Mouse (Mus musculus): ENCODE measurements around the gene Ebpl.

Gene Ebpl

GRCm38 (mm10) chr14:61360131-61360980 lies at the start of gene Ebpl:
TSS of gene Ebpl (minus strand) at chr14:61360439.
- DNase-seq (ENCODE audit: low read depth, low spot score): peak; percentile 94

DNA sequence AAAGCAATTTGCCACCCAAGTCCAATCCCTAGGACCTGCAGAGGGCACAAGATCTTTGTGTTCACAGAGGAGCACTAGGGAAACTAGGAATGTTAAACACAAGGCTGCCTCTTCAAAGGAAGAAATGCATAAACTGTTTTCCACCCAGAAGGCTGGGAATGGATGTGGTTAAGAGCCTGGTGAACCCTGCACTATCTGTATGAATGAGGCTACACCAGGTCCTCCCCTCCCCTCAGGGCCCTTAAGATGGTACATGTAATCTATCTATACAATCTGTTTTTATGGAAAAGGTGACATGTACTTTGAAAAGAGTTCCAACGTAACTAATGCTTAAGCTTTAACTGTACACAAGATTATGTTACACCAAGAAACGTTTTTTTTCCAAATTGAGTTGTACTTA lies 49.8 kb upstream of the Ebpl start:
- no peak for DNase-seq (ENCODE audit: low read depth, low spot score)

- DNase-seq (ENCODE audit: low read depth, low spot score): no peak
Observed at GRCm38 (mm10) chr14:61407055-61407454, 46.8 kb upstream of the Ebpl start.

DNA sequence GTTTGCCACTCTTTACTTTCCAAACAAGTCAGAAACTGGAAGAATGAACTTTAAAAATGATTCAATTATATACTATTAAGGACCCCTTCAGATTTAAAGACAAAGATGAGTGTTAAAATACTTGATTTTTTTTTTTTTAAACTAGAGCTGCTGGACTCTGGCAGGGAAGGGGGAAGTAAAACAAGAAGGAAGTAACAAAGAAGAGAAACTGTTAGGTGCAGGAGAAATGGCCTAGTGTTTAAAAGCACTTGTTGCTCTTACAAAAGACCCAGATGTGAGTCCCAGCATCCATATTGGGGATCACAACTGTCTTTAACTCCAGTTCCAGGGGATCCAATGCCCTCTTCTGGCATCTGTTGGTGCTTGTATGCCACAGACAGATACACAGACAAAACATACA lies 45.5 kb upstream of the Ebpl start:
- peak; percentile 53 for DNase-seq (ENCODE audit: low read depth, low spot score)

DNA sequence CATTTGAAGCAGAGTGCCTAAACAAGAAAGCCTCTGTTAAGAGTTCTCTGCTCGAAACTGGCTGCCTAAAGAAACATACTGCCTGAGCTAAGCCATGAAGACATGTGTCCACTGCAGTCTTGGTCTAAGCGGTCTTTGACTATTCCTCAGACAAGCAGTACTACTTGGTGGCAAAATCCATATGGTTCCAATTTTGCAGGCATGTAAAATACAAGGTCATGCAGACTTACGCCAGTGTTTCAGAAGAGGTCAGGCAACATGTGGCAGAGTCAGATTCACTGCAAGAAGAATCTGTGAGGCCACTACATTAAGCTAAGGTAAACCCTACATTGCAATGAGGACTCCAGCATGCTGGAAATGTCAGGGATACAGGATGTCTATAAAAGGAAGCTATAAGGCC lies 44.7 kb upstream of the Ebpl start:
- DNase-seq (ENCODE audit: low read depth, low spot score): no peak

DNA sequence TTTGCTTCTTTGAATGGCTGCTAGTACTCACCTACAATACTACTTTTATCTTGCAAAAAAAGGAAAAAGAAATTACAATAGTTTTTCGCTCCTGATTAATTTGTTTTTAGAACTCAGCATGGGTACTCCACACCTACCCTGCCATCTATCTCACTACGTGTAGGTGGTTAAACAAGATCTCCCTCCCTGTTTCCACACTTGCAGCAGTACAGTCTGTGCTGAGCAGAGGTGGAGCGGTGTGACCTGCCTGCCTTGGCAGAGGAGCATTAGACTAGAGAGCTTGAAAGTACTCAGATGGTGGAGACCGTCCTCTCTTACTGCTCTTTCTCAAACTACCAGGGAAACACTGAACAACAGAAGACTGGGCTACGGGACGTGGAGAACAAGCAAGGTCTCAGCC lies 34.5 kb upstream of the Ebpl start:
- no peak for DNase-seq (ENCODE audit: low read depth, low spot score)

- DNase-seq (ENCODE audit: low read depth, low spot score): no peak
Observed at GRCm38 (mm10) chr14:61390586-61390985, 30.3 kb upstream of the Ebpl start.

DNA sequence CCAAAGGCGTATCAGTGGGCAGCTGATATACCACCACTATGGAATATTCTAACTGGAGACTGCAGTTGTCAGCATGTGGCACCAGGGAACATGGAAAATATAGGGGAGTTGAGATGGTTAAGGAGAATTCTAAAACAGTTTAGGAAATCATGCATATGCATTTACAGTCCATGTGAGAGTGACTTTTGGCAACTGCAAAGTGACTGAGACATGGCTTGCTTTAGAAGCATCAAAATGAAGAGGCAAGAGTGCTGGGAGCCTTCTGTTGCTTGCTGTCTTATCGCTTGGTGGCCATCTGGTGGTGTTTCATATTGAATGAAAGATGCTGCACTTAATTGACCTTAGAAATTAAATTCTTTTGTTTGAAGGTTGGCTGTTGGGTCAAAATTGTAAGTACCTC lies 7.1 kb upstream of the Ebpl start:
- DNase-seq (ENCODE audit: low read depth, low spot score): no peak

- no peak for DNase-seq (ENCODE audit: low read depth, low spot score)
Observed at GRCm38 (mm10) chr14:61364656-61365055, 4.4 kb upstream of the Ebpl start.

DNA sequence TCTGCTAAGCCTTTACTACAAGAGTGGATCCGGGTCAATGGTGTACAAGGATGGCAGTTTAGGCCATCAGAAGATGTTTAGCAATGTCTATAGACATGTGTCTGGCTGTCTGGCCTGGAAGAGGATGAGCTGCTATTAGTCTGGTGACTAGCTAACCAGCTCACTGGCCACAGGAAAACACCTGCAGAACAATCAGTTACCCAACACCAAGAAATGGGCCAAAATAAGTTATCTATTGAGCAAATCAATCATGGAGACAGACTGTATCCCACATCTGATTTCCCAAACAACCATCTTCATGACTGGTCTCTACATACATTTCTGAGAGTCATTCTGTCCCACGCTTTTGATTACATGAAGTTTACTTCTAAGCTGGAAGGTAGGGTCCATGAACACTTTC lies 3.5 kb upstream of the Ebpl start:
- no peak for DNase-seq (ENCODE audit: low read depth, low spot score)

DNA sequence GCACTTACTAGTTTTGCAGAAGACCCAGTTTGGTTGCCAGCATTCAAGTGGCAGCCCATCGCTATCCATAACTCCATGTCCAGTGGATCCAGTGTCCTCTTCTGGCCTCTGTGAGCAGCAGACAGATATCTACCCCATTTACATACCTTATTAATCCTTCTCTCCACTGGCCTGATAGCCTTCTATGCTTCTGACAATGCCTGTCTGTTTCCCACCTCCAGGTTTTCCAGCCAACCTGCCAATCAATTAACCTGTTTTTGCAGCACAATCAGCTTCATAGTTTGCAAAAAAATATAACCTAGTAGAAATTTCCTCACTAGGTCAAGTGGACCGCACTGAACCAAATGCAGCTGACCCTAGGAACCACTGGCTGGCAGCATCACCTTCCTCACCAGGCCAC lies 2.0 kb upstream of the Ebpl start:
- no peak for DNase-seq (ENCODE audit: low read depth, low spot score)

DNA sequence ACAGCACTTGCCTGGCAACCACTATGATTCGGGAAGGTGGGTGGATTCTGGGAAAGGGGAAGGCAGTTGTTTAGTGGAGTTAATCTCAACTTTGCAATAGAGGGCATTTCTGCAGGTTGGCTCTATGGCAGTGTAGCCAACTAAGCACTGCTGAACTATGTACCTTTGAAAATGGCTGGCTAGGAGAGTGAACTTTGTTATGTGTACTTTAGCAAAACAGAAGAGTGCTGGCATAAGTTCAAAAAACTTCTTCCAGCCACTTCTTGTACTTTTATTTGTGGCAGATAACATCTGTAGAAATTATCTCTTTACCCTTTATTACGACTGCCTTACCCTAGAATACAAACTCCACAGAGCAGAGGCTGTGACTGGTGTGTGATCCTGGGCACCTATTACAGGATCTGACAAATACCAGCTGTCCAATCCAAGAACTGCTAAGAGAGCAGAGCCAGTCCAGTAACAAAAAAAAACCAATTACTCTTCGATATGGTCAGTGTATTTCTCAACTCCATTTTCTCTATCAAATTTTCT lies 807 bp upstream of the Ebpl start:
- DNase-seq (ENCODE audit: low read depth, low spot score): no peak

- no peak for DNase-seq (ENCODE audit: low read depth, low spot score)
Observed at GRCm38 (mm10) chr14:61354251-61355235, 5.7 kb downstream of the Ebpl start.

GRCm38 (mm10) chr14:61350808-61351207 lies 9.4 kb downstream of the Ebpl start:
- DNase-seq (ENCODE audit: low read depth, low spot score): no peak

DNA sequence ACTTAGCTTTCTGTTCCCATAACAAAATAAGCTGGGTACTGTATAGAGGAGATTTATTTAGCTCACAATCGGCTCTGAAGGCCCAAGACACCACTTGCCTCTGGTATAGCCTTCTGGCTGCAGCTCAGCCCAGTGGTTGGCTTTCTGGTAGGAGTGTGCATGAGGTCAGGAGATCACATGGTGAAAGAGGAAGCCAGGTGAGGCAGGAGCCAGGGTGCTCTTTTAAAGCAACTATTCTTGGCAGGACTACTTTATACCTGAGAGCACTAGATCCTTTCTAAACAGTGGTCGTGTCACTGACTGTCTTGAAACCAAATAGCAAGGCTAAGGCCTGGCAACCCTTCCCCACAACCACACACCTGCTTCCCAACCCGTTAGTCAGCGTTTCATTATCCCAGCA lies 10.4 kb downstream of the Ebpl start:
- DNase-seq (ENCODE audit: low read depth, low spot score): no peak

- DNase-seq (ENCODE audit: low read depth, low spot score): no peak
Observed at GRCm38 (mm10) chr14:61346827-61347698, 13.2 kb downstream of the Ebpl start.

- DNase-seq (ENCODE audit: low read depth, low spot score): no peak
Observed at GRCm38 (mm10) chr14:61344590-61344989, 15.6 kb downstream of the Ebpl start.

GRCm38 (mm10) chr14:61339381-61339780 lies 20.9 kb downstream of the Ebpl start:
- DNase-seq (ENCODE audit: low read depth, low spot score): no peak

DNA sequence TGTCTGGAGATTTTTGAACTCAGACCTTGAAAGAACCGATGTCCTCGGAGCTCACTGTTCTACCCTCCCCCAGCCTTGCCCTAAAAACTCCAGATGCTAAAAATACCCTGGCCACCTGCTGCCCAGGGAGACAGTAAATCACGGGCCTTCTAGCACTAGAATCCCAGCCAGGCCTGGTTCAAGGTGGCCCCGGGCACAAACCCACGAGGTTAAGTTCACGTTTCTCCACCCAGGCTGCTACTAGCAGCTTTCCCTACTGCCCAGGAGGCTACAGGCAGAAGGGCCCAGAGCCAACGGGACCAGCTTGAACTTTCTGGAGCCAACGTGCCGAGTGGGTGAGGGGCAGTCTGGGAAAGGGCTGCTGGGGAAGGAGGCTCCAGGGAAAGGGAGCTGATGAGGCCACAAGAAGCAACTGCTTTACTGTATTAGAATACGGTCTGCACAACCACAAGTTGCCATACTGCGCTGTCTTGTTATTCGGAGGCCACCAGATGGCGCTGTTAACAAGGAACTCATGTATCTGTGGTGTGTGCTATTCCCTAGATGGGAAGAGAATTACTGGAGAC lies 29.2 kb downstream of the Ebpl start:
- DNase-seq (ENCODE audit: low read depth, low spot score): peak; percentile 82

GRCm38 (mm10) chr14:61330591-61330990 lies 29.6 kb downstream of the Ebpl start:
- DNase-seq (ENCODE audit: low read depth, low spot score): no peak

Measured in A20 (cell line).